Mouse (Mus musculus): Measurements from ENCODE around the gene Sestd1.

DNA sequence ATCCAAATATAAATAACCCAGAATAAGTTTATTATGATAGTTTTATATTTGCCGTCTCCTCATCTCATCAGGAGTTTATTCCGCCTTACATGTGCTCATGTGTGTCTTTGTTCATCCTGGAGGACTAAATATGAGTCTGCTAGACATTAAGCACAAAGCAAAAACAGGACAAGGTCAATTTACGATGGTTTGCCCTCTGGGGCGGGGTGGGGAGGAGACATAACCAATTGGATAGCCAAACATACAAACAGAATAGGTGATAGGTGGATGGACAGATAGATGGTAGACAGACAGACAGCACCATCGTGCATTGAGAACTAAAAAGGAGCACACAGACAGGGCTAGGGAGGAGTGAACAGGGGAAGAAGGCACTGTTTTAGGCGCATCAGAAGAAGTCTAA lies 106.6 kb downstream of the Sestd1 start:
- no peak for TF ChIP-seq GATA1 (IDR thresholded peaks at IDR 0.05; ENCODE audit: borderline replicate concordance, low read length)
- TF ChIP-seq FLI1 (IDR thresholded peaks at IDR 0.05; ENCODE audit: low read length), result no peak
